Mouse (Mus musculus) ES-E14 (cell line): ENCODE data around the gene Sdccag8.

Experiments used
- CHD2 ChIP-seq: IDR thresholded peaks from 2 replicates; pipeline ENCODE4 v1.6.1; 2014; ENCODE audit warnings: mild to moderate bottlenecking, low read depth, low read length, inconsistent platforms
- MAFK ChIP-seq: IDR thresholded peaks from 2 replicates; pipeline ENCODE4 v1.6.1; 2014; ENCODE audit warnings: mild to moderate bottlenecking, low read depth, low read length, inconsistent platforms; ENCODE audit not compliant: insufficient read depth
- ZC3H11A ChIP-seq: IDR thresholded peaks from 2 replicates; pipeline ENCODE4 v1.6.1; 2012; ENCODE audit warnings: low read depth, mild to moderate bottlenecking, inconsistent platforms, low read length, borderline replicate concordance
- ZNF384 ChIP-seq: IDR thresholded peaks from 2 replicates; pipeline ENCODE4 v1.6.1; 2012; ENCODE audit warnings: low read depth, low read length, inconsistent platforms

- no peak for TF ChIP-seq CHD2
- no peak for TF ChIP-seq ZC3H11A
- TF ChIP-seq MAFK = no peak
- no peak for TF ChIP-seq ZNF384
These were observed 202.3 kb downstream of the Sdccag8 start for GRCm38 (mm10) chr1:177016729-177017128.
